Mouse (Mus musculus) liver, embryonic 14.5 days (tissue): ENCODE measurements around the gene Fmnl2.

Experiments
- CTCF ChIP-seq: IDR thresholded peaks from 2 replicates; pipeline ENCODE4 v1.5.1; 2016; ENCODE audit warnings: antibody characterized with exemption, low read depth, control low read depth
- EP300 ChIP-seq: IDR thresholded peaks from 2 replicates; pipeline ENCODE4 v1.6.1; 2016; ENCODE audit warnings: antibody characterized with exemption, low read depth

- TF ChIP-seq EP300 (no peak), CTCF (no peak)
Measured at GRCm38 (mm10) chr2:52946074-52946473, 88.4 kb downstream of the Fmnl2 start.
